Mouse (Mus musculus) layer of hippocampus, postnatal 10 days (tissue): ENCODE measurements at regions not wholly inside any gene's neighbourhood (a gene's known extent, or its start where the extent isn't known, plus 50 kb on each side); places are given as distances from the start of the nearest gene placed in this dataset.
"Not testable (repeated sequence)": the region's sequence is repeated elsewhere in the genome, so short reads cannot be mapped to it uniquely, and the experiment has no call there.

ENCODE experiments used
- DNase-seq, 2 experiments: peaks; one replicate each; pipeline ENCODE4 v3.0.0; 2021; ENCODE audit warnings: low spot score in 2 of 2

DNA sequence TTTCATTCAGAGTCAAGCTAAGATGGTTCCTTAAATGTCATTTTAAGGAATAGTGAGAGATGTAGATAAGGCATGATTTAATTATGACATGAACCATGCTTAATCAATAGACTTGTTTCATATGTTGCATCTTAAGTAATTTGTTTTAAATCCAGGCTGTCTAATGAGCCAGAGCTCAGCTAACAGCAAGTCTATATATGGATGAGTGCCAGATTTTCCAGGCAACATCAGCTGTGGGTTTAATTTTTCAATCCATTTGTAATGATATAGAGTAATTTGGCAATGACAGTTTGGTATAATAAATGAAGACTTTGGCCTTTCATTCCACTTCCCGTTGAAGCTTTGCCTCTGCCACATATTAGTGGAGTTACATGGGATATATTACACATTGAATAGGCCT, 677.3 kb upstream of the Sorcs1 start:
- no peak for DNase-seq

DNA sequence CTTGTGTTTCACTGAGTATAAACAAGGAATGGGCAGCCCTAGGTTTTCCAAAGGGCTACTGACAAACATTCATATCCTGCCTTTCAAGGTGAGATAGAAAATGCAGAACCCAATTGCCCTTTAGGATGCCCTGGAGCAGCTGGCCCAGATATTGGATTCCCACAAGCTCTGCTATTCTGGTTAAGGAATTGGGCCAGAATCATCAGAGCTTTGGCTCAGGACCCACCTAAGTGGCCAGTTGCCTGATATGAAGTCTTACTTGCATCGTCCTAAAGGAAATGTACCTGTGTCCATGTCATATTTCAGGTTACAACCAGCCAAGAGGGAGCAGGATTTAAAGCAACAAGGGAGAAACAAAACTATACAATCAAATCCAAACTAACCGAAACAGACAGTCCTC, 662.0 kb upstream of the Sorcs1 start:
- DNase-seq, result no peak

DNA sequence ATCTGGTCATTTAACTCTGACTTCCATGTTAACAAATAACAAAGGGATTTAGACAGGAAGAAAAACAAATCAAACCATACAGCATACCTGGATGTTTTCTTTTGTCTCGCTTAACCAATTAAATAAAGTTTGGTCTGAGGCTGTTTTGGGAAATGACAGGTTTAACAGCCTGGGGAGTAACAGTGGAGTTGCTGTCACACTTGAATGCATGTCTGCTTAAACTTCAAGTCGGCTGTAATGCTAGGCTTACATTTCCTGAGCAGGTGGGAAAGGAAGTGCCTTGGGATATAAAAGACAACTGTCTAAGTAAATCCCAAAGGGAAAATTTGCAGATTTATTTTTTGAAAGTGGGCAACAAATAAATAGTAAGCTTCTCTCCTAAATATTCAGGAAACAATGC, 651.6 kb upstream of the Sorcs1 start:
- DNase-seq, result no peak

DNA sequence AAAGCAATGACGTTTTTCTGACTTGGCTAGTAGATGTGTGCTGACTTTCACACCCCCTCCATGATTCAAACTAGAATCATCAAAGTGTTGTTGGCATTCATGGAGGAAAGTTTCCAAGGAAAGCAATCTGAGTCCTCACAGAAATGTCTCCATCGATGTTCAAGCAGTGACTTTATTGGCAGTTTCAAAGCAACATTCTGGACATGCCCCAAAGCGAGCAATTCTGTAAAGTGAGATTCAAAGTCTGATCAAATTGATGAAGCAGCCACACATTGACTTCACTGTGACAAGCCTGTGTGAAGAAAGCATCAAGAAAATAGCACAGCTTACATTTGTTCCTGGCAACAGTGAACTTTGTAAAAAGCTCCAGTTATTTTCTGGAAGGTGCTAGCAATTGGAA, 625.3 kb upstream of the Sorcs1 start:
- no peak for DNase-seq

DNA sequence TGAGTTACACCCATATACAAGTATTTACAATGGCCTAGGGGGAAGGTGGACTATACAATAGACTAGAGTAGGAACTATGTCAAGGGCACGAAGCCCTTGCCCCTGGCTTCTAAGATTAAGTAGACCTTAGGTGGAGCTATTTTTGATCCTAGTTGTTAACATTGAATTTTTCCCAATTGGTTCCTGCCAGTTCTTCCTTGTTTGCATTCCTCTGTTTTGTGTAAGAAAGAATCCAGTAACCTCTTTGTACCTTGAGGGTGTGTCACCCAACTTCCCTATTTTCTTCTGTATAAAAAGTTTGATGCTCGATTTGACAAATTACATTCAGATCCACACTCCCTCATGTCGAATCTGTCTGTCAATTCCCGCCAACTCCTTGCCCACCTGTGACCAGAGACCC, 618.2 kb upstream of the Sorcs1 start:
- DNase-seq, result not testable (repeated sequence)

DNA sequence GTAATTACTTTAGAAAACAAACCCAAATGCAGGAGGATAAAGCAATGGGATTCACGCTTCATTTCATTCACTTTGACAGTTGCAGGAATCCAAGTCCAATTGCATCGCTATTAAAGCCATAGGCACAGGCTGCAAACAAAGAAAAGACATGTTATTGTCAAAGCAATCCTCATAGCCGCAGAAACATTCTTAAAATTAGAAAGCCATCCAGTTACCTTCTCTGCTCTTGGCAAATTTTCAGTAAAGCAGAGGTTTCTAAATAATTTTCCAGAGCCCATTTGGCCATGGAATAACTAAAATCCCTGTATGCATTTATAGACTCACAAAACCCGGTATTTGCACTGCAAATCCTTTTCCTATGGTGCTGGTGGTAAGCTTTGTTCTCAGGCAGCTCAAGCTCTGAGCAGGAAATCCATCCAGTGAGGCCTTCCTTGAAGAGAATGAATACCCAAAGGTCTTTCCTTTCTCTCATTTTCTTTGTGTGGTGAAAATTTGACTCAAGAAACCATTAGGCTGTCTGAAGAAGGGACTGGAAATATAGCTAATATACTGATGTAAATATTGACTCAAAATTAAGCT, 590.6 kb upstream of the Sorcs1 start:
- no peak for DNase-seq

DNA sequence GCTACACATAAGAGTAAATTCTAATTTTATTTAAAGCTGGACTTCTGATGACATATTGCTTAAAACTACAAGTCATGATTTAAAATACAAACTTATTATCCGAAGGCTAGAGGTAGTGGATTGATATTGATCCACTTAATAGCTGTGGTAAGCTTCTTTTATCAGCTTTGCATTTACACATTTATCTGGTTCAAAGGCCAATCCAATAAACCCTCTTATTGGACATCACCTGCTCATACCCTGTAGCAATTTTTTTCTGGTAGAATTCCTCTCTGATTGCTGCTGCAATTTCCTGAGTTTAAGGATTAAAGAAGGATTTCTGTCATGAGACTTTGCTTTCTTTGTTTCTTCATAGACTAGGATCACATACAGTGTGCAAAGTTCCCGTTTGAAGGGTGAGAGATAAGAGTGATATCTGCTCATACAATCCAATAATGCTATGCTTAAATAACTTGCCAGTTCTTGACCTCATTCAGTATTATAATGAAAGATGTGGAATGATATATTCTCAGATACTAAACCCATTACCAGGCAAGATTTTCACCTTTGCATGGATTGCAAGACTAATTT, 561.9 kb upstream of the Sorcs1 start:
- no peak for DNase-seq

DNA sequence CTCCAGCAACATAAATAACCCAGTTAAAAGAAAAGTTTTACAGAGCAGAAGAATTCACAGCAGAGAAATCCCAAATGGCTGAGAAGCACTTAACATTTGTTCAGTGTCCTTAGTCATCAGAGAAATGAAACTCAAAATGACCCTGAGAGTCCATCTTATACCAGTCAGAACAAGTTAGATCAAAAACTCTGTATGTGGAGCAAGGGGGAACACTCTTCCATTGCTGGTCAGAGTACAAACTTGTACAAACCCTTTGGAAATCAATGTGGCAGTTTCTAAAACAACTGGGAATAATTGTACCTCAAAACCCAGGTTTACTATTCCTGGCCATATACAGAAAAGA, 559.7 kb upstream of the Sorcs1 start:
- DNase-seq, result no peak

DNA sequence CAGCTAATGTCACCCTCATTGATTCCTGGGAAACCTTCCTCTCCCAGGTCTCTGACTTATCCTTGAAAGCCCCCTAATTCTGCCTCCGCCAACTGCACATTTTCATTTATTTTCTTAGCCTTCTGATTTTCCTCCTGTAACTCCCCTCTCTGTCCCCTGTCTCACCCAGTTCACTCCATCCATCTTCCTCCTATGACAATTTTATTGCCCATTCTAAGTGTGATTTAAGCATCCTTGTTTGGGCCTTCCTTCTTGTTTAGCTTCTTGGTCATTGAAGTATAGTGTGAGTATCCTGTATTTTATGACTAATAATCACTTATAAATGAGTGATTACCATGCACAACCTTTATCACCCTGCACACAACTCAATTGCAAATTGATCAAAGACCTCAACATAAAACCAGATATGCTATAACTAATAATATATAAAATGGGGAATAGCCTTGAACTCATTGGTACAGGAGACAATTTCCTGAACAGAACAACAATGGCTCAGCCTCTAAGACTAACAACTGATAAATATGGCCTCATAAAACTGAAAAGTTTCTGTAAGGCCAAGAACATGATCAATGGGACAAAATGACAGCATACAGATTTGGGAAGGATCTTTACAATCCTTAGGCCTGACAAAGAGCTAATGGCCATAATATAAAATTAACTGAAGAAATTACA, 559.2 kb upstream of the Sorcs1 start:
- no peak for DNase-seq

DNA sequence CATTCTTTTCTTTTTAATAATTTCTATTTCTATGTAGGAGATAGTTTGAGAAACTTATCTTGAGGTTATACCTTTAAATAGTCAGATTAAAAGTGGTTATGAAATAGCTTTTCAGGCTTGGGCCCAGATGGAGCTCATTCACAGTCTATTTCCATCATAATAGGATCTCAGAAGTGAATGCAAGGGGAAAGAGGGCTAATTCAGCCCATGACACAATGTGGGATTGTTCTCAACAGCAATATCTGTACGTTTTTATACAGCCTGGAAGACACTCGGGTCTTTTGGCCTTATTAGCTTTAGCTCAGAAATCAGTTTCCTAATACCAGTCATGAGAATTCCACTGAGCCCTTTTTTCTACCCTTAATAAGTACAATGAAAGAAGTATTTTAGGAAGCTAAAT, 554.1 kb upstream of the Sorcs1 start:
- no peak for DNase-seq

DNA sequence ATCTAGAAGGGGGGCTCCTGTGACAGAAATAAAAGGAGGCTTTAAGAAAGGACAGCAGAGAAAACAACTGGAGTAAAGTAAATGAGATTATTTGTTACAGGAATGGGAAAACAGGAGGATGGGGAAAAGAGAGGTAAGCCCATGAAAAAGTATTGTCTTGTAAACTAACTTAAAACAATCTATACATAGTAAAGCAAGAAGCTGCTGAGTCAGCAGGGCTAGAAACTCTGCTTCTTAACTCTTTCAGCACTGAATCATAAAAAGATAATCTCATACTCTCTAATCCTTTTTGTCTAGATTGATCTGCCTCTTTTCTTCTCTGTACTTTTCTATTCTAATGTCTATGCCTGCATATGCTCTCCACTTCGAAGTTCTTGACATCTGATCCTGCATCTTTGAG, 548.5 kb upstream of the Sorcs1 start:
- no peak for DNase-seq

DNA sequence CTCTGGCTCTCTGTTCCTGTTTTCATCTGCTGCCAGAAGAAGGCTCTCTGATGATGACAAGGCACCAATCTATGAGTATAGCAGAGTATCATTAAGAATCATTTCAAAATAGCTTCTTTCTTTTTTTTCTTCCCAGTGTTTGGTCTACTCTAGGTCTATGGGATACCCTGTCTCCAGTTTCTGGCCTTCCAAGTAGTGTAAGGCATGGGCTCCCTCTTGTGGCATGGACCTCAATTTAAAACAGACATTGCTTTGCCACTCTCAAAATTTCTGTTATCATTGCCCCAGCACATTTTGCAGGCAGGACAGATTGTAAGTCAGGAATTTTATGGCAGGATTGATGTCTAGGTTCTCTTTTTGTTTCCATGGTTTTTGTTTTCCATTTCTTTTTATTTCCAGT, 522.9 kb upstream of the Sorcs1 start:
- DNase-seq, result peak; percentile 16 to 33
